Comparison of ENCODE assay signal across 10 mouse cellular contexts in the genomic region with DNA sequence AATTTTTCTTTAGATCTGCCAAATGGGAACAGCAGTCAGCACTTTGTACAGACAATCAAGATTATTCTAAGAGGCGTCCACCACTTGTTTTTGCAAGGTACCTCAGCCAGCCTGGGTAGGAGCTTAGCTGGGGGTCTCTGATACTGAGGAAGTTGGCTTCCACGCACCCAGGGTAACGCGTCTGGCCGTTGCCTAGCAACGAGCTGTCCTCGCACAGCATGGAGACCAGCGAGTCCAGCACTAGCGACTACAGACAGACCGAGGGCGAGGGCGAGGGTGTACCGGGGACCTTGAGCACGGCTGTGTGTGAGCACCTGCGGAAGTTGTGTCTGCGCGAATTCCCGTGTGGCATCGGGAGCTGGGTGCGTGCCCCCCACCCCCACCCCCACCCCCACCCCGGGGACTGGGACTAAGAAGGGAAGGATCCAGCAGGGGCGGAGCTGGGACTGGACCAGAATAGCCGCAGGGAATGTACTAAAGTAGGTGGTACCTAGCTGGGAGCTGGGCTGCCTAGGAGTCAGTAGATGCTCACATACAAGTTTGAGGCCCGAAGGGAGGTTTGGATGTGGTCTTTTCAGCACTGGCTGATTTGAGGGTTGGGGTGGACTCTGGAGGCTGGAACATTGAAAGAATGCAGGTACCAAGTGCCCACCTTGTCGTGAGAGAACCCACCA. TPM values are rescaled to one million over a fixed set of nuclear protein-coding genes. Genes with fewer than 3 reads are reported as not detected.
DNase-seq lines count a peak whose midpoint lies in the region; ATAC-seq and TF ChIP-seq lines count a peak whose summit lies in the region.
"Had no signal": no experiment of that assay in that cellular context is flagged by ENCODE, and none has a peak within 500 bp of the region (broad histone marks: within the 10 kb centered on the region; RNA-seq: fewer than 3 reads in every experiment).

Gene Lrrc43 (plus strand): TSS at position 194 of the 674 bp plus-strand sequence.
Gene Il31 (minus strand): TSS at position 378 of the 674 bp plus-strand sequence.

- no peaks in the 10 kb centered on the region for H3K36me3 ChIP-seq in heart, embryonic 12.5 days
- no peaks in the 10 kb centered on the region for H3K36me3 ChIP-seq in forebrain, embryonic 15.5 days
- H3K36me3 ChIP-seq in liver, postnatal 0 days (replicated peaks; ENCODE audit: insufficient read depth, low read length): no peaks in the 10 kb centered on the region

- peak within 1 kb of the TSS; percentile 40 for H3K4me3 ChIP-seq in heart, embryonic 12.5 days
- H3K4me3 ChIP-seq in bone marrow, adult 2 months (replicated peaks; ENCODE audit: control insufficient read depth, low read depth, low read length): no peak within 1 kb of the TSS
- H3K4me3 ChIP-seq in forebrain, embryonic 15.5 days: peak within 1 kb of the TSS; percentile 20; the same call in 1 of the 2 replicates
- no peak within 1 kb of the TSS for H3K4me3 ChIP-seq in liver, postnatal 0 days (ENCODE audit: low read depth, low read length)

- H3K4me1 ChIP-seq in heart, embryonic 12.5 days (replicated peaks): peaks cover 11% of the 10 kb centered on the region
- H3K4me1 ChIP-seq in bone marrow, adult 2 months (ENCODE audit: control insufficient read depth, insufficient read depth, low read length): no peaks in the 10 kb centered on the region
- H3K4me1 ChIP-seq in forebrain, embryonic 15.5 days: peaks cover 5% of the 10 kb centered on the region
- H3K4me1 ChIP-seq in liver, postnatal 0 days (ENCODE audit: insufficient read depth): no peaks in the 10 kb centered on the region

- peak; percentile 48; the same call in 1 of the 2 replicates for ATAC-seq in heart, embryonic 12.5 days (ENCODE audit: insufficient number of reproducible peaks, low FRiP score)
- ATAC-seq in forebrain, embryonic 15.5 days (replicated peaks): no peak
- ATAC-seq in liver, postnatal 0 days: no peak
- no peak for ATAC-seq in activated CD4-positive, CD25-positive, alpha-beta regulatory T cell, adult 4 months
- ATAC-seq in erythroblast, adult 5-6 weeks (replicated peaks; ENCODE audit: low FRiP score, poor library complexity, severe bottlenecking): no peak

- no peaks in the 10 kb centered on the region for H3K9me3 ChIP-seq in heart, embryonic 12.5 days (replicated peaks)
- no peaks in the 10 kb centered on the region for H3K9me3 ChIP-seq in forebrain, embryonic 15.5 days
- no peaks in the 10 kb centered on the region for H3K9me3 ChIP-seq in liver, postnatal 0 days (ENCODE audit: low read length)

- peak within 1 kb of the TSS; percentile 72 for H3K4me2 ChIP-seq in heart, embryonic 12.5 days
- peak within 1 kb of the TSS; percentile 31 for H3K4me2 ChIP-seq in forebrain, embryonic 15.5 days (replicated peaks)
- 0 out of 2 replicates have a peak within 1 kb of the TSS, but pooled peaks have one; percentile 13 for H3K4me2 ChIP-seq in liver, postnatal 0 days (ENCODE audit: low read depth, low read length)

- no peak within 1 kb of the TSS for H3K27ac ChIP-seq in heart, embryonic 12.5 days (ENCODE audit: poor library complexity, severe bottlenecking)
- H3K27ac ChIP-seq in bone marrow, adult 2 months (ENCODE audit: control insufficient read depth, insufficient read depth, low read depth, low read length, poor library complexity): no peak within 1 kb of the TSS
- H3K27ac ChIP-seq in forebrain, embryonic 15.5 days (replicated peaks): no peak within 1 kb of the TSS
- H3K27ac ChIP-seq in liver, postnatal 0 days (ENCODE audit: low read depth): no peak within 1 kb of the TSS
- H3K27ac ChIP-seq: liver, embryonic 14.5 days had no signal

- 0 out of 2 replicates have a peak, but pooled peaks have one; percentile 17 for TF ChIP-seq POLR2A in bone marrow, adult 2 months (IDR thresholded peaks at IDR 0.05; ENCODE audit: borderline replicate concordance, control insufficient read depth, low read depth, low read length)

- no peak for DNase-seq in heart, adult 9 months (ENCODE audit: low spot score in 2 of 2)
- DNase-seq in liver, postnatal 0 days: no peak
- no peak for DNase-seq in lung, postnatal 10 days
- DNase-seq: cerebellum, adult 2 months had no signal

- H3K27me3 ChIP-seq in heart, embryonic 12.5 days (replicated peaks): peaks cover 6% of the 10 kb centered on the region; the same call in 1 of the 2 replicates
- H3K27me3 ChIP-seq in forebrain, embryonic 15.5 days: no peaks in the 10 kb centered on the region
- H3K27me3 ChIP-seq in liver, postnatal 0 days (ENCODE audit: insufficient read depth, low read length): peaks cover 5% of the 10 kb centered on the region; the same call in 1 of the 2 replicates

- H3K9ac ChIP-seq in heart, embryonic 12.5 days: 0 out of 2 replicates have a peak within 1 kb of the TSS, but pooled peaks have one; percentile 24
- no peak within 1 kb of the TSS for H3K9ac ChIP-seq in forebrain, embryonic 15.5 days (replicated peaks)
- no peak within 1 kb of the TSS; the same call in 1 of the 2 replicates for H3K9ac ChIP-seq in liver, postnatal 0 days (replicated peaks)
- H3K9ac ChIP-seq: liver, embryonic 14.5 days had no signal

- no peak for TF ChIP-seq CTCF in bone marrow, adult 2 months (IDR thresholded peaks at IDR 0.05; ENCODE audit: control insufficient read depth, insufficient read depth, low read length)
- no peak for TF ChIP-seq CTCF in liver, postnatal 0 days (IDR thresholded peaks at IDR 0.05; ENCODE audit: low read depth)

- no peak for TF ChIP-seq EP300 in liver, postnatal 0 days (IDR thresholded peaks at IDR 0.05; ENCODE audit: low read depth)

- 8% methylated on average over 25 of the region's 25 CpGs for WGBS in heart, embryonic 12.5 days
- WGBS in bone marrow, adult 2 months: 16% methylated on average over 25 of the region's 25 CpGs
- WGBS in forebrain, embryonic 15.5 days: 5% methylated on average over 25 of the region's 25 CpGs
- WGBS in liver, postnatal 0 days (ENCODE audit: insufficient replicate concordance): 11% methylated on average over 25 of the region's 25 CpGs

RNA-seq across cellular contexts. Expression of gene Lrrc43, which starts in this region (rescaled TPM):
- polyA plus RNA-seq in heart, embryonic 12.5 days (2016; fragmentation: Nextera tagmentation; extraction: Ambion mirVana): not detected in 2 replicates
- not detected in 2 replicates for polyA plus RNA-seq in bone marrow, adult 2 months (2011; ENCODE audit: insufficient read depth, insufficient read length, low replicate concordance, missing spikeins)
- polyA plus RNA-seq in forebrain, embryonic 15.5 days (2015; fragmentation: Nextera tagmentation; extraction: Ambion mirVana): 0.36 and 0.83 TPM in 2 replicates
- not detected in 2 replicates for polyA plus RNA-seq in liver, postnatal 0 days (2015; fragmentation: Nextera tagmentation; extraction: Ambion mirVana)
- not detected for polyA plus RNA-seq in activated CD4-positive, CD25-positive, alpha-beta regulatory T cell, adult 4 months (2017; shearing (Covaris generic))
- not detected in 2 replicates for total RNA-seq in erythroblast, adult 5-6 weeks (2015; ENCODE audit: low replicate concordance)
- total RNA-seq in erythroblast, adult 5-6 weeks (2017; ENCODE audit: low replicate concordance): not detected in 2 replicates
- polyA plus RNA-seq: liver, embryonic 14.5 days had no signal

RNA-seq across cellular contexts. Expression of gene Il31, which starts in this region (rescaled TPM):
- not detected in 2 replicates for polyA plus RNA-seq in heart, embryonic 12.5 days (2016; fragmentation: Nextera tagmentation; extraction: Ambion mirVana)
- 1.8 TPM in 1 of 2 replicates, not detected in the other for polyA plus RNA-seq in bone marrow, adult 2 months (2011; ENCODE audit: insufficient read depth, insufficient read length, low replicate concordance, missing spikeins)
- polyA plus RNA-seq in forebrain, embryonic 15.5 days (2015; fragmentation: Nextera tagmentation; extraction: Ambion mirVana): not detected in 2 replicates
- not detected in 2 replicates for polyA plus RNA-seq in liver, postnatal 0 days (2015; fragmentation: Nextera tagmentation; extraction: Ambion mirVana)
- not detected for polyA plus RNA-seq in activated CD4-positive, CD25-positive, alpha-beta regulatory T cell, adult 4 months (2017; shearing (Covaris generic))
- total RNA-seq in erythroblast, adult 5-6 weeks (2015; ENCODE audit: low replicate concordance): not detected in 2 replicates
- not detected in 2 replicates for total RNA-seq in erythroblast, adult 5-6 weeks (2017; ENCODE audit: low replicate concordance)
- polyA plus RNA-seq: cerebellum, adult 2 months; liver, embryonic 14.5 days had no signal

Comparison
In these comparisons a context has a peak if more than half of its experiments do, and no peak if none do; other contexts are left out.
1. Peak in ATAC-seq, H3K4me3 ChIP-seq, H3K9ac ChIP-seq and H3K4me2 ChIP-seq in heart, embryonic 12.5 days; RNA of the genes that start here not detected or under 1 TPM.
2. H3K4me2 ChIP-seq: peak in every context shown above with its lines; median percentile 72 in heart, embryonic 12.5 days; 31 in forebrain, embryonic 15.5 days; 13 in liver, postnatal 0 days.